Mouse (Mus musculus) C2C12 (cell line): ENCODE measurements around the gene 1600014C23Rik.

Experiments used
- CEBPB ChIP-seq: IDR thresholded peaks from one replicate; pipeline ENCODE4 v1.6.1; 2011; ENCODE audit warnings: low read depth, mild to moderate bottlenecking, control low read depth, moderate library complexity
- CTCF ChIP-seq: IDR thresholded peaks from one replicate; pipeline ENCODE4 v1.5.1; 2011; ENCODE audit not compliant: control insufficient read depth, insufficient read depth, insufficient read length
- MAX ChIP-seq: IDR thresholded peaks from one replicate; pipeline ENCODE4 v1.6.1; 2011; ENCODE audit warnings: mild to moderate bottlenecking, control low read depth
- USF1 ChIP-seq: IDR thresholded peaks from one replicate; pipeline ENCODE4 v1.6.1; 2011; ENCODE audit warnings: low read depth, mild to moderate bottlenecking, control low read depth, moderate library complexity

GRCm38 (mm10) chr17:45734333-45734732 is 689 bp upstream of the 1600014C23Rik start:
- TF ChIP-seq CEBPB (no peak), CTCF (no peak), USF1 (no peak), MAX (no peak)
